Mouse (Mus musculus) forebrain, embryonic 11.5 days (tissue): ENCODE data around the gene Lrrc7. TPM values are rescaled to one million over a fixed set of nuclear protein-coding genes. Genes with fewer than 3 reads are reported as not detected.
A peak's percentile ranks its signal among the peaks of the same experiment; 100 is the strongest.

ENCODE experiments used
- ATAC-seq: fragments of 200-750 bp; cut with Nextera tagmentation; replicated peaks from 2 replicates; pipeline ENCODE4 v1.8.0; 2017; ENCODE audit warnings: moderate TSS enrichment; ENCODE audit not compliant: low FRiP score
- DNase-seq: peaks from one replicate; pipeline ENCODE4 v3.0.0-alpha.2; 2017; ENCODE audit warnings: low spot score
- H3K27ac ChIP-seq: fragments of 300-500 bp; sonication (generic); 2 replicates; pipeline ENCODE4 v1.5.1; 2014; ENCODE audit warnings: low read depth, low read length
- H3K27me3 ChIP-seq: fragments of 300-500 bp; sonication (generic); 2 replicates; pipeline ENCODE4 v1.6.1; 2014; ENCODE audit warnings: mild to moderate bottlenecking, low read length, mixed read lengths; ENCODE audit not compliant: control insufficient read depth, insufficient read depth
- H3K36me3 ChIP-seq: fragments of 300-500 bp; sonication (generic); 2 replicates; pipeline ENCODE4 v1.6.1; 2014; ENCODE audit warnings: mild to moderate bottlenecking, low read length, moderate library complexity, mixed read lengths; ENCODE audit not compliant: control insufficient read depth, insufficient read depth
- H3K4me1 ChIP-seq: fragments of 300-500 bp; sonication (generic); replicated peaks from 2 replicates; pipeline ENCODE4 v1.6.1; 2014; ENCODE audit warnings: low read length, mixed read lengths; ENCODE audit not compliant: control insufficient read depth, insufficient read depth
- H3K4me2 ChIP-seq: fragments of 300-500 bp; sonication (generic); 2 replicates; pipeline ENCODE4 v1.6.1; 2014; ENCODE audit warnings: low read depth, mild to moderate bottlenecking, low read length, moderate library complexity, mixed read lengths; ENCODE audit not compliant: severe bottlenecking
- H3K4me3 ChIP-seq: fragments of 300-500 bp; sonication (generic); 2 replicates; pipeline ENCODE4 v1.5.1; 2014; ENCODE audit warnings: low read depth, low read length
- H3K9ac ChIP-seq: fragments of 300-500 bp; sonication (generic); 2 replicates; pipeline ENCODE4 v1.6.1; 2014; ENCODE audit warnings: low read length
- H3K9me3 ChIP-seq: fragments of 300-500 bp; sonication (generic); 2 replicates; pipeline ENCODE4 v1.6.1; 2016; ENCODE audit warnings: low read length, mixed read lengths; ENCODE audit not compliant: control insufficient read depth
- WGBS: fragments of 180-500 bp; shearing (Covaris S2); extraction: QIAGEN DNeasy Blood & Tissue Kit; methylation state at CpG from one replicate; pipeline ENCODE4 v1.1.7; 2014; 5-methylcytosine and 5-hydroxymethylcytosine counted together
- polyA plus RNA-seq: library from polyadenylated mRNA; unstranded; fragments of >200 nt; fragmentation: Nextera tagmentation; extraction: Ambion mirVana; gene quantifications from 2 replicates; pipeline ENCODE4 v1.2.1, GENCODE M21; 2014

Lrrc7 gene
- polyA plus RNA-seq, 1 experiment from 2014 or later: 3.2 TPM

DNA sequence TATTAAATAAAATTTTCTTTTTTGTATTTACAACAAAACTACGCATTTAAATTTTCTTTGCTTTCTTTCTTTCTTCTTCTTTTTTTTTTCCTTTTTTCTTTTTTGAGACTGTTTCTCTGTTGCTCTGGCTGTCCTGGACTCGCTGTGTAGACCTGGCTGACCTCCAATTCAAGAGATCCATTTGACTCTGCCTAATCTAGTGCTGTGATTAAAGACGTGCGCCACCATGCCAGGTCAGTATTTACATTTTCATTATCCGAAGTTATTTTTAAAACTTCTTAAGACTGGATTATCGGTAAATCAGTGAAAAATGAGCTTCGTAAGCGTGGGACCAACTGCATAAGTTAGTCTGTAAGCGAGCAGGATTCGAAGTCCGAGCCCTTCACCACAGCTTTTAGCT lies 526.2 kb downstream of the Lrrc7 start:
- WGBS: 3% methylated on average over 11 of the region's 11 CpGs
- peak overlapping the region; percentile 70; the same call in 1 of the 2 replicates for H3K27ac ChIP-seq
- no peaks in the 10 kb centered on the region for H3K9me3 ChIP-seq
- H3K4me3 ChIP-seq: peak overlapping the region; percentile 83
- 0 out of 2 replicates have a peak, but pooled peaks cover 5% of the 10 kb centered on the region for H3K4me1 ChIP-seq
- peak overlapping the region; percentile 71 for H3K4me2 ChIP-seq
- no peaks in the 10 kb centered on the region for H3K36me3 ChIP-seq
- no peaks in the 10 kb centered on the region for H3K27me3 ChIP-seq
- peak overlapping the region; percentile 86 for H3K9ac ChIP-seq
- DNase-seq (no peak), ATAC-seq (no peak)
